Mouse (Mus musculus) cortical plate, adult 2 months (tissue): ENCODE measurements around the gene Phlda3.

Source experiments
- CTCF ChIP-seq: fragments of 200-500 bp; IDR thresholded peaks from 2 replicates; pipeline ENCODE4 v1.5.1; 2011; ENCODE audit warnings: mild to moderate bottlenecking, control low read depth, low read length; ENCODE audit not compliant: insufficient read depth; ENCODE audit errors: extremely low read depth
- POLR2A ChIP-seq: fragments of 200-500 bp; IDR thresholded peaks from 2 replicates; pipeline ENCODE4 v1.6.1; 2011; ENCODE audit warnings: mild to moderate bottlenecking, low read length, control low read depth; ENCODE audit not compliant: insufficient read depth; ENCODE audit errors: extremely low read depth

DNA sequence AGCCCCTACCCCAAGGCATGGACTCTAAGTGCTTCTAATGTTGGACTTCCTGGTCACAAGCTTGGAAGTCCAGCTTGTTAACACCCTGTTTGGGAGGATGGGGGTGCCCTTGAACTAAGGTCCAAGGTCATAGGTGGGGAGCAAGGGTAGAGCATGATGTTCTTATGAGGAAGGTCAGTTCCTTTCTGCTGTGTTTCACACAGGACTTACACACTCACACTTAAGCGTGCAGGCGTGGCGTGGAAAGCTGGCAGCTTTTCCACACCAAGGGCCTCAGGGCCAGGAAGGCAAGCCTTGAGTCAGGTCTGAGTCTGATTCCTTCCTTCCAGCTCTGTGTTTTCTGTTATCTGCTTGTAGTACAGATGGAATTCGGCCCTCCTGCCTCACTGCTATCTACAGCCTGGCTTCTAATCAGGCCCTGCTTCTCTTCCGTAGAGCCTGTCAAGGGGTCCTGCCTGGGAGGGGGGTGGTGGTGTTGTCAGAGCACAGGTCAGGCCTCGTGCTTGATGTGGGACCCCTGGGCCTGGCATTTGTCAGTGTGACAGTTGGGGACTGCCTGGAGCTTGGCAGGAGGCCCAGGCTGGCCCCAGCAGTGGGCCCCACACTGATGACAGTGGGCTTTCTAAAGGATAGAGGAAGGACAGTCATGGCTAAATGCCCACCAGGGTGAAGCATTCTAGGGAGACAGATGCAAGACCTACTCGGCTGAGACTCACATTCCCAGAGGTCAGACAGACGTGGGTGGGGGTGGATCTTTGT is 34.5 kb downstream of the Phlda3 start:
- no peak for TF ChIP-seq POLR2A
- TF ChIP-seq CTCF: no peak
